Mouse (Mus musculus): Measurements from ENCODE around the gene Armc2. TPM values are rescaled to one million over a fixed set of nuclear protein-coding genes. Genes with fewer than 3 reads are reported as not detected.

The Armc2 gene
- total RNA-seq (2018; cell fraction: chromatin; rRNA removed): 10 to 100 TPM in 2 of 26 experiments, 1 to 10 TPM in 18, under 1 TPM in 5, not detected in 1; 0.26 to 14.2 (median 2.8) TPM
- total RNA-seq (2018; cell fraction: cytosol; rRNA removed): 10 to 100 TPM in 2 of 26 experiments, 1 to 10 TPM in 24; 1.3 to 11.4 (median 2.9) TPM
- total RNA-seq (2018; cell fraction: nucleus; rRNA removed): 10 to 100 TPM in 4 of 26 experiments, 1 to 10 TPM in 21, under 1 TPM in 1; 0.92 to 13.0 (median 3.2) TPM
- polyA plus RNA-seq (2018): 3.7 to 6.9 TPM (median 6.5 TPM) in 3 replicates

DNA sequence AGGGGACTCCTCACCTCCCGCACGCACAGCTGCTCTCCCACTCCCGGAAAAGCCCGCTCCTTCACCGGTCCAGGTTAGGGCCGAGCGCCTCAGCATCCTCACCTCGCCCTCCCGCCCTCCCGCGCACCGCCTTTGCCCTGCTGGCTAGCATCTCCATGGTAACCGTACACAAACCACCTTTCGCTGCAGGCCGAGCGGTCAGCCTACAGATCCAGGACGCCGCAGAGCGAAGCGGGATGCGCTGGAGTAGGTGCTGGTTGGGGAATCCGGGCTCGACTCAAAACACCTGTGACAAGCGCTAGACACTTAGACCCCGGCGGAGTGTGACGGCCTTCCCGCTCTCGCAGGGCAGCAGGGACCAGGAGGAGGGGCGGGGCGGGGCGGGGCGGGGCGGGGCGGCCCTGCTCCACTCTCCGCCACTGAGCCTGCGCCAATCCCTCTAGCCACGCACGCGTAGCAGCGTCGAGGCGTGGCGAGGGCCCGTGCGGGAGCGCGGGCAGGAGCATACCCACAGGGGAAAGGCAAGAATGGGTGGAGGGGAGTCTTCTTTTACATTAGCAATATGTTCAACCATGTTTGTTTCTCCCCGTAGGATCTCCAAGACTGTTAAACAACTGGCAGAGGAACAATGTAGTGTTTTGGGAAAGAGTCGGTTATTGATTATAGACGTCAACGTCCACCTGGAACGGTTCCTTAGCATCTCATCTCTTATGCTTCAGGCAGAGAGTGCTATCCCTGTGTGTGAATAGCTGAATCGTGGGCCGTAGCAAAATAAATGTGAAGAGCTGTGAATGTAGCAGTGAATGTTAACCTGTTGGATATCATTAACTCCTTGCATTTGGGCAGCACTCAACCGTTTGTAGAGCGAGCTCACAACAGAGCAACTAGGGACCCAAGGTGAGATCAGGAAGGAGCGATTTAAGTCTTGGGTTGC lies at the start of gene Armc2:
Gene Armc2 (minus strand): TSS at position 427 of the 934 bp plus-strand sequence.
- Histone ChIP-seq H3K4me3 (ENCODE audit: inconsistent target) (peak within 1 kb of the TSS; percentile 36), H3K36me3 (ENCODE audit: inconsistent target) (no peaks in the 10 kb centered on the region), H3K27ac (no peak within 1 kb of the TSS), H3K79me2 (ENCODE audit: inconsistent target) (no peaks in the 10 kb centered on the region)
- 6% methylated on average over 51 of the region's 58 CpGs for WGBS (ENCODE audit: missing documents)

DNA sequence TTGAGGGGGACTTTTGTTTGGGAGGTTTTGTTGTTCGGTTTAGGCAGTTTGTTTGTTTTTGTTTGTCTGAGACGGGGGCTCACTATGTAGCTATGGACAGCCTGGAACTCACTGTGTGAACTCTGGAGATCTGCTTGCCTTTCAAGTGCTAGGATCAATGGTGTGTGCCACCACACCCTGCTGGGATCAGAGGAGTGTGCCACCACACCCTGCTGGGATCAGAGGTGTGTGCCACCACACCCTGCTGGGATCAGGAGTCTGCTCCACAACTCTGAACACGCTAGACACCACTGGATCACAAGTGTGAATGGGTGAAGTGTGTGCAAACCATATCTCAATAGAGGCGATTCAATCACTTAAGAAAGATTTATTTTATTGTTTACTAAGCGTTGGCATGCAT lies 46.2 kb upstream of the Armc2 start:
- H3K27ac ChIP-seq: no peak overlapping the region
- H3K36me3 ChIP-seq (ENCODE audit: inconsistent target): no peaks in the 10 kb centered on the region
- H3K4me3 ChIP-seq (ENCODE audit: inconsistent target): no peak overlapping the region
- 91% methylated on average over 5 of the region's 5 CpGs for WGBS (ENCODE audit: missing documents)
- no peaks in the 10 kb centered on the region for H3K79me2 ChIP-seq (ENCODE audit: inconsistent target)

DNA sequence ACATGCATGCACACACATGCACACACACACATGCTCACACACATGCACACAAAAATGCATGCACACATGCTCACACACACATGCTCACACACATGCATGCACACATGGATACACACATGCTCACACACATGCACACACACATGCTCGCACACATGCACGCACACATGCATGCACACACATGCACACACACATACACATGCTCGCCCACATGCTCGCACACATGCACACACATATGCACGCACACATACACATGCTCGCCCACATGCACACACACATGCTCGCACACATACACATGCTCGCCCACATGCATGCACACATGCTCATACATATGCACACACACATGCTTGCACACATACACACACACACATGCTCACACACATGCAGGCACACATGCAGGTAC lies 41.3 kb upstream of the Armc2 start:
- H3K4me3 ChIP-seq (ENCODE audit: inconsistent target): no peak overlapping the region
- no peak overlapping the region for H3K27ac ChIP-seq
- WGBS (ENCODE audit: missing documents): 94% methylated on average over 8 of the region's 8 CpGs
- H3K79me2 ChIP-seq (ENCODE audit: inconsistent target): no peaks in the 10 kb centered on the region
- no peaks in the 10 kb centered on the region for H3K36me3 ChIP-seq (ENCODE audit: inconsistent target)

DNA sequence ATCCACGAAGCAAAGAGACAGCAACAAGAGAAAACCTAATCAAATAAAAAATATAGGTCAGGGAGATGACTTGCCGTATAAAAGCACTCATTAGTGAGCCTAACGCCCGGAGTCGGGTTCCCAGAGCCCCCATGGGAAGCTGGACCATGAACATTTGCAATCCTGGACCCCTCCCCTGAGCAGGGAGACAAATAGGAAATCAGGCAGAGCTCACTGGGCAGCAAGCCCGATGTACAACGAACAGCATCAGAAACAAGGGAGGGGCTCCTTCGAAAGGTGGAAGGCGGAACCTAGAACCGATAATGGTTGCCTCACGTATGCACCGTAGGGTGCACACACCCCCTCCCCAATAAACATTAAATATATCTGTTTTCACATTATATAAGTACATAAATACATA lies 39.5 kb upstream of the Armc2 start:
- WGBS (ENCODE audit: missing documents): 12% methylated on average over 12 of the region's 12 CpGs
- H3K4me3 ChIP-seq (ENCODE audit: inconsistent target): no peak overlapping the region
- no peaks in the 10 kb centered on the region for H3K36me3 ChIP-seq (ENCODE audit: inconsistent target)
- no peaks in the 10 kb centered on the region for H3K79me2 ChIP-seq (ENCODE audit: inconsistent target)
- H3K27ac ChIP-seq: peak overlapping the region; percentile 68

DNA sequence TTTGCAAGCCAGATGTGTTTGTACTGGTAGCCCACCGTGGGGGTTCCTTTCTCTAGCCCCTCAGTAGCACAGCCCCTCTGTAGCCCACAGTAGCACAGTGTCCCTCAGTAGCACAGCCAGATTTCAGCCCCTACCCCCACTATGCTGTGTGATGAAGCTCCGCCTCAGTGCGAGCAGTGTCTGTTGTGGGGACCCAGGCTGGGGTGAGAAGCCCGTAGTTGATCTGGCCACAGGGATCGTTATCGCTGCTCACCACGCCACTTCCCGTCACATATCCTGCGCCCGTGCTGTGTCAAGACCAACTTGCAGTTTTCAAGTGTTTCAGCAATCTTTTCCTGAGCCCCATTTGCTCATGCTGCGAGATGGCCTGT lies 39.0 kb upstream of the Armc2 start:
- Histone ChIP-seq H3K36me3 (ENCODE audit: inconsistent target) (no peaks in the 10 kb centered on the region), H3K79me2 (ENCODE audit: inconsistent target) (no peaks in the 10 kb centered on the region), H3K27ac (peak overlapping the region; percentile 68), H3K4me3 (ENCODE audit: inconsistent target) (no peak overlapping the region)
- WGBS (ENCODE audit: missing documents): 13% methylated on average over 11 of the region's 11 CpGs

DNA sequence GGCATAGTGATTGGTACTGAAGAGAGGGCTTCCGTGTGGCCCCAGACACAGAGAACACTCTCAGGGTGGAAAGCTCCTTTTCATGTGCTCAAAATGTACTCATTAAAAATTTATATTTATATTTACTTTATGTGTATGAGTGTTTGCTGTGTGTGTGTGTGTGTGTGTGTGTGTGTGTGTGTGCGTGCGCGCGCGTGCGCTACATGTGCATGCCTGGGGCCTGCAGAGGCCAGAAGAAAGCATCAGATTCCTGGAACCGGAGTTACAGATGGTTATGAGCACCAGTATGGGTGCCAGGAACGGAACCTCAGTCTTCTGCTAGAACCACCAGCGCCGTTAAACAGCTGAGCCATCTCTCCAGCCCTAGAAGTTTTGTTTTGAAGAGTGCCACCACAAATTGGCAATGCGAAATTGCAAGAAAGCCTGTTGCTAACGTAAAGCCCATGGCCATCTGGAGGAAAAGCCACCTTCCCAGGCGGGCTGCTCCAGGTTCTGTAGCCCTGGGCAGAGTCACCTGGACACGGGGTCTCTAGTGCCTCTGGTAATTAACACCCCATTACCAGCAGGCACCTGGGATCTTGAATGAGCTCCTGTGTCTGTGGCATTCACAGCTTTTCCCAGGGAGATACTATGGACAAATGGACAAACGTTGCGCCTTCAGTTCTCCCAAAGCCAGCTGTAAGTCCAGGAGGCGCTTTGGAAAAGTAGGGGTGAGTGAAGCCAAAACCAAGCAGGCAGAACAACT lies 38.4 kb upstream of the Armc2 start:
- peak overlapping the region; percentile 68 for H3K27ac ChIP-seq
- 68% methylated on average over 17 of the region's 18 CpGs for WGBS (ENCODE audit: missing documents)
- no peak overlapping the region for H3K4me3 ChIP-seq (ENCODE audit: inconsistent target)
- no peaks in the 10 kb centered on the region for H3K79me2 ChIP-seq (ENCODE audit: inconsistent target)
- H3K36me3 ChIP-seq (ENCODE audit: inconsistent target): no peaks in the 10 kb centered on the region

DNA sequence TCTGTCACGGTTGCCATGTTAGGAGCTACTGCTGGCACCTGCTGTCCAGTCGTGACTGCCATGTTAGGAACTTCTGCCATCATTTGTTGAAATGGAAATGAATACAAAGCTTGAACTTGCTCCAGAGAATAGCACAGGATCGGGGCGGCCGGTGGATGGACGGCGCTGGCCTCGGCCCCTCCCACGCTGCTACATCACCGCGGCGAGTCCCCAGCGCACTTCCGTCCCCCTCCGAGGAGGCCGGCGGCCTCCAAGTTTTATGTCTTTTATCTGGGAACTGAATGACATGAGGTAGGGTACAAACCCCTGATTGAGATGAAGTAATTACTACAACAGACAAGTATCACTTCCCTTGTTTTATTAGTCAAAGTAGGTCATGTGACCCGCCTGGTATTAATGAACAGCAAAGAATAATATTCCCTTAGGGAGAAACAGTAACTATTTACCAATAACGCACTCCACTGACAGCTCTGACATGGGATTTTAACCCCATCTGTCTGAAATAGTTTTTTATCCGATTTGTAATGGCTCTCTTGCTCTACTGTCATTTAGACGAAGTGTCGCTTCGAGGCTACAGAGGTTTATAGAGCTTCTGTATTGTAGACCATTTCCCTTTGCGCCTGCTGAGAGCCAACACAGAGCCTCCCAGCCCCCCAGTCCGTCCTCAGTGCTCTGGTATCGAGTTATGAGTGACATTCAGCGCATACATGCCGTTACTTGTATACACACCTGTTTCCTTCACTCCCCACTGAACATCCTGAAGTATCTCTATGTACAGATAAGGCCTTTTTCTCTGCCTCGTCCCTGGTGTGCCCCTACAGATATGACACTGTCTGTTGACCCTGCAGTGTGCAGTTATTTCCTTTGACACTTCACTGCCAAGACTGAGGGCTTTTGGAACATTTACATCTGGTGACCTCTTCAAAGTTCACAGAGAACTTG lies 37.3 kb upstream of the Armc2 start:
- H3K4me3 ChIP-seq (ENCODE audit: inconsistent target): no peak overlapping the region
- H3K36me3 ChIP-seq (ENCODE audit: inconsistent target): no peaks in the 10 kb centered on the region
- 58% methylated on average over 23 of the region's 29 CpGs for WGBS (ENCODE audit: missing documents)
- H3K79me2 ChIP-seq (ENCODE audit: inconsistent target): no peaks in the 10 kb centered on the region
- no peak overlapping the region for H3K27ac ChIP-seq

DNA sequence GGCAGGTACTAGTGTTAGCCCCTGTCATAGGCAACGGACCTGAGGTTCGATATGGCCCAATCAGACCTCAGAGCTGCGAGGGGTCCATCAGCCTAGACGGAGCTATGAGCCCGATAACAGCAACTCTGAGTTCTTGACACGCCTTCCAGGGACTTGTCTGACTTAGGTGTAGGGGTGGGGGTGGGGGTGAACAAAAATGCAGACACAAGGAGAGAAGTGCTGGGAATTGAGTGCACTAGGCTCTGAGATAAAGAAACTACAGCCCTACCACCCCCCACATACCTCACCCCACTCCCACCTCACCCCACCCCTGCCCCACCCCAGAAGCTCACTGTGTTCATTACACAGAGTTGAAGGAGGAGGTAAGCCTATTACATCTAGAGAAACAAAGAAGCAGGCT lies 32.8 kb upstream of the Armc2 start:
- Histone ChIP-seq H3K79me2 (ENCODE audit: inconsistent target) (no peaks in the 10 kb centered on the region), H3K36me3 (ENCODE audit: inconsistent target) (no peaks in the 10 kb centered on the region)
- WGBS (ENCODE audit: missing documents): 84% methylated on average over 3 of the region's 6 CpGs

DNA sequence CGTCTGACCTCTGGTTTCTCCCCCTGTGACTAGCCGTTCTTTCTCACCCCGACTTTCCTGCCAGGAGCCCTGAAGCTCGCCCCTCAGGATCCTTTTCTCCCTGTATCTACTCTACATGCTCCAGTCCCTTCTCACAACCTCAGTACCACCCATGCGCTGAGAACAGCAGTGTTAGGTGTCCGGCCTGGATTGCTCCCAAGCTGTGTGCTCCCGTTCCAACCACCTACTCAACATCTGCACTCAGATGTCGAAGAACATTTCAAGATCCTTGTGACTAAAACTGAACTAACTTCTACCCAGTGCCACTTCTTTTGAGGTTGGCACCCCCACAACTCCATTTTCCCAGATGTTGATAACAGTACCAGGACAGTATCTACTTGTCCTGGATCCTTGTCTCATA lies 30.4 kb upstream of the Armc2 start:
- Histone ChIP-seq H3K79me2 (ENCODE audit: inconsistent target) (no peaks in the 10 kb centered on the region), H3K36me3 (ENCODE audit: inconsistent target) (no peaks in the 10 kb centered on the region), H3K4me3 (ENCODE audit: inconsistent target) (no peak overlapping the region), H3K27ac (no peak overlapping the region)
- 95% methylated on average over 8 of the region's 8 CpGs for WGBS (ENCODE audit: missing documents)

More for the DNA sequence above, 32.8 kb upstream of the Armc2 start:
- no peak overlapping the region for H3K4me3 ChIP-seq (ENCODE audit: inconsistent target)
- no peak overlapping the region for H3K27ac ChIP-seq

DNA sequence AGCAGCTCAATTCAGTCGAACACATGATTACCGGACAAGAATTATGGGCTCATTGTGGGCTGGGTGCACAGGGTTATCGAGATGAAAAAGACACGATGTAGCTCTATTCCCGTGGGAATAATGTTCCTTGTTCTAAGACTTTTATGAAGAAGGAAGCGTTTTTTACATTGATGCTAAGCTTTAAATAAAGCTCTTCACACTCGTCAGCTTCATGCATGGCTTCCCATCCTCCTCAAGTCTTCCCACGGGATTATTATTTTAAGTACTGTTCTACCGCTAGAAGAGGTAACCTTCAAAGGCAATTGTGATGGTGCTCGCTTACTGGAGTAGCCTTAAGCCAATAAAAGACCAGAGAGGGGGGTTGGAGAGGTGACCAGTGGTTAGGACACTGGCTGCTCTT lies 26.3 kb upstream of the Armc2 start:
- 95% methylated on average over 10 of the region's 10 CpGs for WGBS (ENCODE audit: missing documents)
- Histone ChIP-seq H3K27ac (no peak overlapping the region), H3K79me2 (ENCODE audit: inconsistent target) (no peaks in the 10 kb centered on the region), H3K36me3 (ENCODE audit: inconsistent target) (no peaks in the 10 kb centered on the region), H3K4me3 (ENCODE audit: inconsistent target) (no peak overlapping the region)

DNA sequence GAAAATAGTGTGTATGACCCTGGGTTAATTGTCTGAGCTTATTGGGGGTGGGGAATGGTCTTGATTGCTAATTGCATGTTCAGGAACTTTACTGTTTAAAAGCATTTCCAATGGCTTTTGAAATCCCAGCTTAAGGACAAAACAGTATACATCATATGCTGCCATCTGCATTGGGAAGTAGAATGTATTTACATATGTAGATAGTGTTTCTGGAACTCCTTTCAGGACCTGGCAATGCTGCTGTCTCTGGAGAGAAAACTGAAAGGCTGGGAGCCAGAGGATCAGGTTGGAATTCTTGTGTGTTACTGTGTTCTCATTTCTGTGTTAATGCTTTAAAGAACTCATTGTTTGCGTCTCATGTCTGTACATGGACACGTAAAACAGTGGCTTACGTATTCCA lies 25.1 kb upstream of the Armc2 start:
- 92% methylated on average over 3 of the region's 3 CpGs for WGBS (ENCODE audit: missing documents)
- Histone ChIP-seq H3K36me3 (ENCODE audit: inconsistent target) (no peaks in the 10 kb centered on the region), H3K27ac (no peak overlapping the region), H3K79me2 (ENCODE audit: inconsistent target) (no peaks in the 10 kb centered on the region), H3K4me3 (ENCODE audit: inconsistent target) (no peak overlapping the region)

DNA sequence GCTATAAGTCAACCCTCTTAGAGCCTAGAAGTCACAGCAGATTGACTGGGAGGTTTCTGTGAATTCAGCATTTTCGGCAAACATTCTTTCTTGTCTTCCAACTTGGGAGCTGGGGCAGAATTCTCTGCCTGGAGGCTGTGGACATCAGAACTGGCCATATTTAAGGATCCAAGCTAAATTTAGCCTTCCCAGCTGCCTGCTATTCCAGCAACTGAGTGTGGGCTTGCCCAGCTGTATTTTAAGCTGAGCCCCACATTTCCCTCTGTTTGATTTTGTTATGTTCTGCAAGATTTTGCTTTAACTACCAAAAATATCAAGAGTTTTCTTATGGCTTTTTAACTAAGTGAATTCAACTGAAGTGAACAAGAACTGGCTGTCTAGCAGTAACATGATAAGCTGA lies 24.6 kb upstream of the Armc2 start:
- Histone ChIP-seq H3K27ac (no peak overlapping the region), H3K79me2 (ENCODE audit: inconsistent target) (no peaks in the 10 kb centered on the region), H3K36me3 (ENCODE audit: inconsistent target) (no peaks in the 10 kb centered on the region), H3K4me3 (ENCODE audit: inconsistent target) (no peak overlapping the region)
- WGBS (ENCODE audit: missing documents): 85% methylated on average over 1 of the region's 1 CpGs

DNA sequence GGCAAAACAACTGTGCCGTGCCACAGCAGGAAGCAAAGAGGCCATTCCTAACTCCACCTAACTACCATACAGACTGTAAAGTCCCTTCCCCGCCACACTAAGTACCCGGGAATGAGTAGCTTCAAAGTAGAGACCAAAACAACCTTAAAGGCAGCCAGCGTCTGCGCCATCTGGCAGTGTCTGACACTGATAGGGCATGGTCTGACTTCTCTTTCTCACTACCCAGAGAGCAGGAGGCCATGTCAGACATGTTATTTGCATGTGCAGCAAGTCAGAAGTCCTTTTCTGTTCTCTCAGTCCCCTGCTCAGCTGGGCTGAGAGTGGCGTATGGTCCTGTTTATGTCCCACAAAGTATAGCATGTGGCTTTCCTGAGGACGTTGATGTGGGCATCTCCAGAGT lies 23.8 kb upstream of the Armc2 start:
- WGBS (ENCODE audit: missing documents): 81% methylated on average over 7 of the region's 7 CpGs
- Histone ChIP-seq H3K27ac (no peak overlapping the region), H3K36me3 (ENCODE audit: inconsistent target) (no peaks in the 10 kb centered on the region), H3K79me2 (ENCODE audit: inconsistent target) (no peaks in the 10 kb centered on the region), H3K4me3 (ENCODE audit: inconsistent target) (no peak overlapping the region)

DNA sequence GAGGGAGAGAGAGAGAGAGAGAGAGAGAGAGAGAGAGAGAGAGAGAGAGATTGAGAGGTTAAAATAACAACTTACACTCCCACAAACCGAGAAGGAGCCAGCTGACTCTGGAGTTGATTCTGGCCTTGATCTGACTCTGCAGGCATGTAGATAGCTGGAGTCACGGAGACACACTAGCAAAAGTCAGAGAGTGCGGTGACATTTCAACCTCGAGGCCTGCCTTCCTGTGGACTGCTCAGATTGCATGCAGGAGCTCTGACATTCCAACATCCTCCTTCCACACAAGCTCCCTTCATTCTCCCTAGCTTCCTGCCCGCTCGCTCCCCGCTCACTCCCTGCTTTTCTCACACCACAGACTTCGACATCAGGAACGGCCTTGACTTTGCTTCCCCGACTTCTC lies 20.3 kb upstream of the Armc2 start:
- no peak overlapping the region for H3K27ac ChIP-seq
- WGBS (ENCODE audit: missing documents): 90% methylated on average over 10 of the region's 10 CpGs
- no peaks in the 10 kb centered on the region for H3K79me2 ChIP-seq (ENCODE audit: inconsistent target)
- H3K36me3 ChIP-seq (ENCODE audit: inconsistent target): no peaks in the 10 kb centered on the region
- no peak overlapping the region for H3K4me3 ChIP-seq (ENCODE audit: inconsistent target)

Data from macrophage (primary cell).